Mouse (Mus musculus) embryo, embryonic 10.5 days (tissue): ENCODE measurements around the gene Gsx1.

Experiments used
- DNase-seq: peaks from one replicate; pipeline ENCODE4 v3.0.0-alpha.2; 2015; ENCODE audit warnings: low spot score

The Gsx1 gene

DNA sequence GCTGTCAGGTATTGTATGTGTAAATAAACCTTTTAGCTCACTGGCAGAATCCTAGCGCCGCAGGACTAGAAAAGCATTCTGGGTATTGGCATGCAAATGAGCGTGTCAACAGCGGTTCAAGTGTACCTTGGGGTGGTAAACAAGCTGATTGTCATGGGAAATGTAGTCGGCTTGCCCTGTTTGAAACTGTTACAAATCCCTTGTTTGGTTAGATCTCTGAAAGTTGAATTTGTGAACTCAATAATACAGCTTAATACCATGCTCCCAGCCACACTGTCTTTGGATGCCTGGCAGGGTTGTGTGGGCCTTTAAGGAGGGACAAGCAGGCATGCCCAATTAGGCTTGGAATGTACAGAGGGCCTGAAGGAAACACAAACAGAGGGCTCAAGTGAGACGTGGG lies 16.4 kb downstream of the Gsx1 start:
- DNase-seq: peak; percentile 4

DNA sequence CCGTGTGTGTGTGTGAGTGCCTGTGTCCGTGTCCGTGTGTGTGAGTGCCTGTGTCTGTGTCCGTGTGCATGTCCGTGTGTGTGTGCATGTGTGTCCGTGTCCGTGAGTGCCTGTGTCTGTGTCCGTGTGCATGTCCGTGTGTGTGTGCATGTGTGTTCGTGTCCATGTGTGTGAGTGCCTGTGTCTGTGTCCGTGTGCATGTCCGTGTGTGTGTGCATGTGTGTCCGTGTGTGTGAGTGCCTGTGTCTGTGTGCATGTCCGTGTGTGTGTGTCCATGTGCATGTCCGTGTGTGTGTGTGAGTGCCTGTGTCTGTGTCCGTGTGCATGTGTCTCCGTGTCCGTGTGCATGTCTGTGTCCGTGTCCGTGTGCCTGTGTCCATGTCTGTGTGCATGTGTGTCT lies 19.4 kb downstream of the Gsx1 start:
- no peak for DNase-seq

GRCm38 (mm10) chr5:147208471-147208870 lies 20.0 kb downstream of the Gsx1 start:
- DNase-seq: no peak

GRCm38 (mm10) chr5:147227354-147228112 lies 39.0 kb downstream of the Gsx1 start:
- peak; percentile 88 for DNase-seq

DNA sequence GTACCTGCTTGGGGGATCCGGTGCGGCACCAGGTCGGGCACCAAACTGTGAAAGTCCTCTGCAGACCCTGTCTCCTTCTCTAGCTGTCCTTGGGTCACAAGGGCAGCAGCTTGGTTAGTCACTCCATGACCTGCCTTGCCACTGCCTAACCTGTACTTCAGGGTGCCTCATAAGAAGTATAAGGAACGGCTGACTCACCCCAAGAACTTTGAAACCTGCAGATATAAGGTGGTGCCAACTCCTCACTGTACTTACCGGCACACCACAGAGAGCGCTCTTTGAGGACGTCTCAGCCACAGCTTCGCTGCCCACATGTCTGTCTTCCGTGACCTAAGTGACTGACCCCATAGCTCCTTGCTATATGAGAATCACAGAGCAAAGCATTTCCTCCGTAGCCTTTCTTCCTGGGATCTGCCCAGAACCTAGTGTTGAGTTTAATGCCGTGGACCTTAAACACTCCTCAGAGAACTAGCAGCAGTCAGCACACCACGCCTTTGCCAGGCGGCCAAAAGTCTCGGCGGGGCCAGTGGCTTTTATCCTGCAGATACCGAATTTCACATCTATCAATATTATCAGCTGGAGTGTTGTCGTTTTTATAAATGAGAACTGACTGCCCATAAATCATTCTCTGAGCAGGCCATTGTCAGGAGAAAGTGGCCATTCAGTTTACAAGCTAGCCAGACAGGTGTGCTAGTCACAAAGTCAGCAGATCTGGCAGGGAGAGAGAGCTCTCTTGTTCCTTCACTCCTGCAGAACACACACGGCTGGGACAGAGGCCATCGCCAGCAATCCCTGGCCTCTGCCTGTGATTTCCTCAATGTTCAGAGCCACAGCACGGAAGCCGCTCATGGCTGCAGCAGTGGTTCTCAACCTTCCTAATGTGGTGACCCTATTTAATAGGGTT lies 47.2 kb downstream of the Gsx1 start:
- DNase-seq: no peak
